Mouse (Mus musculus) kidney, postnatal 4 days (tissue): Measurements from ENCODE around the gene C1qa.

ENCODE experiments used
- DNase-seq, 2 experiments: peaks; one replicate each; pipeline ENCODE4 v3.0.0; 2021; ENCODE audit warnings: mixed read lengths in 2 of 2

C1qa gene

DNA sequence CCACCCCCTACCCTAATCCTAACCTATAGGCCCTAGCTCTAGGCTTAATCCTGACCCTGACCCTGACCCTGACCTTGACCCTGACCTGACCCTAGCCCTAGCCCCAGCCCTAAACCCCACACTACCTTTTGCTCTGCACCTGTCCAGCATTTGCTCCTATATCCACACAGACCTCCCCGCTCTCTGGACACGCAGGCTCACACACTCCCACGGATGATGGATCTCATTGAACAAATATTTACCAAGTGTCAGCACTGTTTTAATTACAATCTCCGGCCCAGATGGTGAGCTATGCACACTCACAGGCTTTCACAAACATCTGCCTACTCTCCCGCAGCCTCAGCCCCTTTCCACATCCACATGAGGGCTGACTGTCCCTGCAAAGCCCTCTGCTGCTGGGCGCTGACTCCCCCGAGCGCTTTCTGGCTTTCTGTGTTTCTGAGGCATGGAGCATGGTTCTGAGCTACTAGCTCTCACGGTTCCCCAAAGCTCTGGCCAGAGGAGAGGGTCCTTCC, 462 bp downstream of the C1qa start:
- DNase-seq = no peak

- no peak for DNase-seq
Measured at GRCm38 (mm10) chr4:136896461-136896860, 2.1 kb downstream of the C1qa start.

DNA sequence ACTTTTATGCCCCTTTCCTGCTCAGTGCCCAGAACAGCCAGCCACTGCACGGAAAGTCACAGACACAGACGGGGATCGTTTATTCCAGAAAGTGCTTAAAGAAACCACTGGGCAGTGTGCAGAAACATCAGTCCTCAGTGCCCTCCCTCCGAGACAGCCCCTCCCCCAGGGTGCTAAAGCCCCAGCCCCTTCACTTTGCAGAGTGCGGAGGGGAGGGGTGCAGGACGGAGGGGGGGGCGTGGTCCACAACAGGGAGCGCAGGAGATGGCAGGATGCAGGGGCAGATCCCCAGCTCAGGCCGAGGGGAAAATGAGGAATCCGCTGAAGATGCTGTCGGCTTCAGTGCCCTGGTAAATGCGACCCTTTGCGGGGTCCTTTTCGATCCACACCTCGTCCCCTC, 2.7 kb downstream of the C1qa start:
- DNase-seq = peak in 1 of 2 experiments; percentile 26

DNA sequence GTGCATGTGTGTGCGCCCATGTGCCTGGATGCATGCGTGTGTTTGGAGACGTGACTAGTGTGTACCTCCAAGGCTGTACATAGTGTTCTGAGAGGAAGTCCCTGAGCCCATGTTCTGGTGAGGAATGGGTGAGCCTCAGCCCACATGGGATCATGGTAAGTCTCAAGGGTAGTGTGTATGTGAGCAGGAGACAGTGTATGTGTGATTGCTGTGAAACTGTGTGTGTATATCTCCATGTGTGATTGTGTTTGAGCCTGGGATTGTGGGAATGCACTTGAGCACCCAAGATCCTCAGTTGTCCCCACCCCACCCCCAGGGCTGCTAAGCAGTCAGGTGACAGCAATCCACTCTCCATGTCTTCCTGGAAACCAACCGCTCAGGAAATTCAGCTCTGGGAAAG, 3.8 kb downstream of the C1qa start:
- no peak for DNase-seq

GRCm38 (mm10) chr4:136893691-136894543, 4.7 kb downstream of the C1qa start:
- peak; percentile 68 to 74 for DNase-seq

- no peak for DNase-seq
Measured at GRCm38 (mm10) chr4:136892811-136893210, 5.8 kb downstream of the C1qa start, which contains the start of gene C1qc. TSS of gene C1qc (minus strand) at chr4:136893065.

- DNase-seq = no peak
Measured at GRCm38 (mm10) chr4:136892371-136892770, 6.2 kb downstream of the C1qa start.

DNA sequence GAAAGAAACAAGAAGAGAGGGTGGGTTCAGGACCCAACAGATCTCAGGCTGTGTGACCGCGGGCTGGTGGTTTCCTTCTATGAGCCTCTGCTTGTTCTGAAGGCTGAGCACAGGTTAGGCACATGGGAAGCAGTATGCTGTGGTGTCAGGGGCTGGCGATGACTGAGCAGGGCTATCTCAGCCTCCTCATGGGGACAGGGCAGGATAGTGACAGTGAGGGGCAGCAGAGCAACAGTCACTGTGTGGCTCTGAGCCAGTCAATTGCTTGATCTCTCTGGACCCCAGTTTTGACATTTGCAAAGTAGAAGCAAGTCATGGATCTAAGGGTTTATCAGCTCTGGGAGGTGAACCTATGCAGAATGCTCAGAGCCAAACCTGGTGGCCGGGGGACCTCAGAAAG, 7.5 kb downstream of the C1qa start:
- DNase-seq = no peak

- no peak for DNase-seq
Measured at GRCm38 (mm10) chr4:136889981-136890380, 8.6 kb downstream of the C1qa start.

GRCm38 (mm10) chr4:136887714-136888113, 10.9 kb downstream of the C1qa start:
- DNase-seq = no peak

DNA sequence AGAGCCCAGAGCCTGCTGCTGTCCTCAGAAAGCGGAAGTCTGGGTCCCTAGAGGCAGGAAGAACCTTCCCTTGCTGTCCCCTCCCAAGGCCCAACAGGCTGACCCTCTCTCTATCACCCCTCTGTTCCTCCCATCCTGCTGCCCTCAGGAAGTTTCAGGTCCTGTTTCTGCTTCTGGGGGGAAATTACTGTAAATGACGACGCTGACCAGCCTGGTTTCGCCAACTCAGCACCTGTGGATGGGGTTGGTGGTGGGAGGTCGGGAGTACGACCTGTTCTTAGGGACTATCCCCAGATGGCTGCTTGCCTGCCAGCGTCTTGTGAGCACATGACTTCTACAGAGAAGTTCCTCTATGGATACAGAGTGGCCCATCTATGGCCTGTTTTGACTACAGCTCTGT, 12.5 kb downstream of the C1qa start, which contains the start of gene C1qb:
Gene C1qb (minus strand): TSS at position 87 of the 400 bp plus-strand sequence.
- no peak for DNase-seq

DNA sequence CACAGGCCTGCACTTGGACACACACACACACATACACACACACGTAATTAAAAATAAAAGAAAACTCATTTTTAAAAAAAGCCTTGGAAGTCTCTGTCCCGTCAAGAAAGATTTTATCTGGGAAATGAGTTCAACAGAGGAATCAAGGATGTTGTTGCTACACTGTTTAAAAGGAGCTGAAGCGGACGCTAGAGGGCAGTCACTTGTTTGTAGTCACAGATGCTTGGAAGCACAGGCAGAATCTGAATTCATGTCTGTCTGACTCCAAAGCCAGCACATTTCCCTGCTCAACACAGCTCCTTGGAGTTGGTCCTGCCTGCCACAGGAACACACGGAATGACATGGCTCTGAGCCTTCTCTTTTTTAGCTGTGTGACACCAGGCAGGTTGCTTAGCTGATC, 20.0 kb downstream of the C1qa start:
- DNase-seq = peak in 1 of 2 experiments; percentile 31

GRCm38 (mm10) chr4:136878171-136878570, 20.4 kb downstream of the C1qa start:
- DNase-seq = no peak

DNA sequence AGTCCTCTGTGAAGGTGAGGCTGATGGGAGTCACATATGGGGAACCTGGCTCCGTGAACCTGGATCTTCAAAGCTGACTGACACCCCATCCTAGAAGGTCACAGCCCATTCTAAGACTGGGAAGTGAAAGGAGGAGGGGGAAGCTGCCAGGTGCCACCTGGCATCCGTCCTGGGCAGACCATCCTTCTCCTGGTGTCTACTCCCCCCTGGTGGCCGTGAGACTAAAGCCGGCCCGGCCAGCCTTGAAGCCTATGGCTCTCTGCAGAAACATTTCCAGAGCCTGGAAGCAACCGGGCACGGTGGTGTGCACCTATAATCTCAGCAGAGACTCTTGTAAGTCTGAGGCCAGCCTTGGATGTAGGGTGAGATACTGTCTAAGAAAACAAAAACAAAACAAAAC, 21.6 kb downstream of the C1qa start:
- peak; percentile 83 to 85 for DNase-seq

DNA sequence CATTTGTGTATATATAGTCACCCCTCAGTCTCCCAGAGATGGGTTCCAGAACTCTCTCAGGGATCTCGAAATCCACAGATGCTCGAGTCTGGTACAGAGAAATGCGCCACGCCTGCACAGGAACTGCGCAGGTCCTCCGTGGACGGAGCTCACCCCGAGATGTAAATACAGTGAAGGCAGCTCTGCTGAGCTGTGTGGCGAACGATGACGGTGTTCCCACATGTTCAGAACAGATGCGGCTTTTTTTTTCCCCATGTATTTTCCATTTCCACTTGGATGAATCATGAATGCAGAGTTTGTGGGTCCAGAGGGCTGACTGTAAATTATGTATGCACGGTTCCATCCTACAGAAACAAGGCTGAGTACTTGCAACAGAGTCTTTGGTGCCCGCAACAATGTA, 23.6 kb downstream of the C1qa start:
- no peak for DNase-seq

- DNase-seq = no peak
Measured at GRCm38 (mm10) chr4:136868371-136868770, 30.2 kb downstream of the C1qa start.

DNA sequence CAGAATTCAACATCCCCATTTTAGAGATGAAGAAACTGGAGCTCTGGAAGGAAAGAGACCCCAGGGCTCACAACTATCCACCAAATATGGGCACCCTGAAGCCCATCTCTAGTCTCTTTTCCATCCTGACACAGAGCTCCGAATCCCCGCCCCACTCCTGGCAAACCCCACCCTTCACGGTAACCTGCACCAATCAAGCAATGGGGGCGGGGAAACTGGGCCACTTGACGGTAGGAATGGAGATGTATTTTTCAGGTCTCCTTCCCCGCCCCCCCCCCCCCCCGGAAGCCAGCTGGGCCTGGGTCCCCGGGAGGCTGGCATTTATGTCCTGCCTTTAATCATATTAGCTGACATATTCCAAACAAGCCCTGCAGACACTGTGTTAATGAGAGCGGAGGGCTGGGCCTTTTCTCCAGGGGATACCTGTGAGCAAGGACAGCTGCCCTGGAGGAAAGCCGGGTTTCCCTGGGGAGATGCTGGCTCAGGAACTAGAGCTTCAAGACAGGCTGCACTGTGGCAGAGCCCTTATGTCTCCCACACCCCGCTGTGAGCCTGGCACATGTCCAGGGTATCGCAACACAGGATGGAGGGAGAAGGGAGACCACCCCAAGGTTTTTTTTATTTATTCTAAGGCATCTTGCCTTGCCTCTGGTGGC, 30.8 kb downstream of the C1qa start:
- DNase-seq = peak; percentile 20 to 26

- DNase-seq = no peak
Measured at GRCm38 (mm10) chr4:136865531-136865930, 33.1 kb downstream of the C1qa start.

- peak in 1 of 2 experiments; percentile 18 for DNase-seq
Measured at GRCm38 (mm10) chr4:136864751-136865470, 33.7 kb downstream of the C1qa start.

DNA sequence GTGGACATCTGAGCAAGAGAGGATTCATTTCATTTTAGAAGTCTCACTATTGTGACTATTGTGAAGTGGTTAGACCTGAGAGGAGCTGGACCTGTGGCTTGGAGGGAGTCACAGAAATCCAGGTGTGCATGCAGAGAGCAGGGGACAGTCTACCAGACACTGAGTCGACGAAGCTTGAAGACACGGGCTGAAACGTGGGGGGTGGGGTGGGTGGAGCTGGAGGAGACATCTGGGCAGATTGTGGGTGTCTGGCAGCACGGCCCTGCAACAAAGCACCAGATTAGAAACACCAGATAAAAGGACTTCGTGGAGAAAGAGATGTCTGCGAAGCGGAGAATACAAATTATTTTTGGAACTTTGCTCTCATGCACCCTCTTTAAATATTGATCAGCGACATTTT, 35.1 kb downstream of the C1qa start:
- no peak for DNase-seq

- no peak for DNase-seq
Measured at GRCm38 (mm10) chr4:136862411-136862810, 36.2 kb downstream of the C1qa start.

- DNase-seq = no peak
Measured at GRCm38 (mm10) chr4:136861806-136862205, 36.8 kb downstream of the C1qa start.

- no peak for DNase-seq
Measured at GRCm38 (mm10) chr4:136860022-136860421, 38.6 kb downstream of the C1qa start.
